Mouse (Mus musculus): ENCODE measurements at regions not wholly inside any gene's neighbourhood (a gene's known extent, or its start where the extent isn't known, plus 50 kb on each side); places are given as distances from the start of the nearest gene placed in this dataset.

- TF ChIP-seq CHD2 (IDR thresholded peaks at IDR 0.05; ENCODE audit: low read depth, low read length): no peak
- no peak for TF ChIP-seq HCFC1 (IDR thresholded peaks at IDR 0.05; ENCODE audit: borderline replicate concordance, insufficient read depth, low read length)
- TF ChIP-seq ZC3H11A (IDR thresholded peaks at IDR 0.05; ENCODE audit: borderline replicate concordance, low read depth, low read length): no peak
- TF ChIP-seq MAFK (IDR thresholded peaks at IDR 0.05; ENCODE audit: insufficient read depth, low read depth, low read length): no peak
- no peak for TF ChIP-seq ZNF384 (IDR thresholded peaks at IDR 0.05; ENCODE audit: low read depth, low read length)
Observed at GRCm38 (mm10) chr9:50188576-50189070, 156.1 kb downstream of the Rpl10-ps3 start.
